Mouse (Mus musculus): ENCODE measurements at regions not wholly inside any gene's neighbourhood (a gene's known extent, or its start where the extent isn't known, plus 50 kb on each side); places are given as distances from the start of the nearest gene placed in this dataset.

GRCm38 (mm10) chr6:117094742-117095141, 73.6 kb upstream of the Cxcl12 start:
- no peaks in the 10 kb centered on the region for H3K36me3 ChIP-seq (ENCODE audit: control insufficient read depth, insufficient read depth)
- no peak overlapping the region for H3ac ChIP-seq (ENCODE audit: control insufficient read depth, insufficient read length, low read depth)
- no peaks in the 10 kb centered on the region for H3K79me3 ChIP-seq (ENCODE audit: low read depth)
- H3K79me2 ChIP-seq (ENCODE audit: control insufficient read depth, insufficient read depth), result no peaks in the 10 kb centered on the region
- H3K27me3 ChIP-seq (ENCODE audit: control insufficient read depth, insufficient read depth, insufficient read length), result peaks cover under 1% of the 10 kb centered on the region
- no peak for TF ChIP-seq MYOD1 (IDR thresholded peaks at IDR 0.05; ENCODE audit: control insufficient read depth, insufficient read length, low read depth)
- no peak for TF ChIP-seq FOSL1 (IDR thresholded peaks at IDR 0.05; ENCODE audit: insufficient read depth, low read length, poor library complexity, severe bottlenecking)
- no peak for TF ChIP-seq MAX (IDR thresholded peaks at IDR 0.05)
- no peak for TF ChIP-seq MYOG (IDR thresholded peaks at IDR 0.05; ENCODE audit: control insufficient read depth, extremely low read depth, insufficient read length)
- TF ChIP-seq CEBPB (IDR thresholded peaks at IDR 0.05; ENCODE audit: low read depth), result no peak
- no peak overlapping the region for H3K4me3 ChIP-seq (ENCODE audit: insufficient read depth, poor library complexity, severe bottlenecking)

GRCm38 (mm10) chr6:117099871-117100270, 68.5 kb upstream of the Cxcl12 start:
- no peaks in the 10 kb centered on the region for H3K79me2 ChIP-seq (ENCODE audit: control insufficient read depth, insufficient read depth)
- H3K4me3 ChIP-seq (ENCODE audit: insufficient read depth, poor library complexity, severe bottlenecking), result no peak overlapping the region
- H3K36me3 ChIP-seq (ENCODE audit: control insufficient read depth, insufficient read depth), result no peaks in the 10 kb centered on the region
- no peak overlapping the region for H3ac ChIP-seq (ENCODE audit: control insufficient read depth, insufficient read length, low read depth)
- no peak for TF ChIP-seq CEBPB (IDR thresholded peaks at IDR 0.05; ENCODE audit: low read depth)
- TF ChIP-seq MAX (IDR thresholded peaks at IDR 0.05), result no peak
- no peak for TF ChIP-seq USF1 (IDR thresholded peaks at IDR 0.05; ENCODE audit: low read depth)
- no peak for TF ChIP-seq CTCF (IDR thresholded peaks at IDR 0.05; ENCODE audit: control insufficient read depth, insufficient read depth, insufficient read length)
- no peak for TF ChIP-seq MYOG (IDR thresholded peaks at IDR 0.05; ENCODE audit: control insufficient read depth, extremely low read depth, insufficient read length)
- TF ChIP-seq MYOD1 (IDR thresholded peaks at IDR 0.05; ENCODE audit: control insufficient read depth, insufficient read length, low read depth), result no peak
- TF ChIP-seq FOSL1 (IDR thresholded peaks at IDR 0.05; ENCODE audit: insufficient read depth, low read length, poor library complexity, severe bottlenecking), result no peak
- peaks cover 12% of the 10 kb centered on the region for H3K27me3 ChIP-seq (ENCODE audit: control insufficient read depth, insufficient read depth, insufficient read length)
- H3K79me3 ChIP-seq (ENCODE audit: low read depth), result no peaks in the 10 kb centered on the region

GRCm38 (mm10) chr6:117102693-117103092, 65.6 kb upstream of the Cxcl12 start:
- no peak overlapping the region for H3K4me3 ChIP-seq (ENCODE audit: insufficient read depth, poor library complexity, severe bottlenecking)
- no peak for TF ChIP-seq MYOG (IDR thresholded peaks at IDR 0.05; ENCODE audit: control insufficient read depth, extremely low read depth, insufficient read length)
- TF ChIP-seq MAX (IDR thresholded peaks at IDR 0.05), result no peak
- TF ChIP-seq CTCF (IDR thresholded peaks at IDR 0.05; ENCODE audit: control insufficient read depth, insufficient read depth, insufficient read length), result no peak
- peaks cover 12% of the 10 kb centered on the region for H3K27me3 ChIP-seq (ENCODE audit: control insufficient read depth, insufficient read depth, insufficient read length)

GRCm38 (mm10) chr6:117104047-117104446, 64.3 kb upstream of the Cxcl12 start:
- H3K27me3 ChIP-seq (ENCODE audit: control insufficient read depth, insufficient read depth, insufficient read length), result peaks cover 12% of the 10 kb centered on the region
- H3K79me3 ChIP-seq (ENCODE audit: low read depth), result no peaks in the 10 kb centered on the region
- TF ChIP-seq USF1 (IDR thresholded peaks at IDR 0.05; ENCODE audit: low read depth), result no peak
- no peak for TF ChIP-seq MYOD1 (IDR thresholded peaks at IDR 0.05; ENCODE audit: control insufficient read depth, insufficient read length, low read depth)
- TF ChIP-seq CTCF (IDR thresholded peaks at IDR 0.05; ENCODE audit: control insufficient read depth, insufficient read depth, insufficient read length), result no peak
- H3K36me3 ChIP-seq (ENCODE audit: control insufficient read depth, insufficient read depth), result no peaks in the 10 kb centered on the region
- H3K79me2 ChIP-seq (ENCODE audit: control insufficient read depth, insufficient read depth), result no peaks in the 10 kb centered on the region
- no peak overlapping the region for H3K4me3 ChIP-seq (ENCODE audit: insufficient read depth, poor library complexity, severe bottlenecking)
- no peak overlapping the region for H3ac ChIP-seq (ENCODE audit: control insufficient read depth, insufficient read length, low read depth)

More at GRCm38 (mm10) chr6:117102693-117103092, 65.6 kb upstream of the Cxcl12 start:
- H3K79me3 ChIP-seq (ENCODE audit: low read depth), result no peaks in the 10 kb centered on the region
- H3K36me3 ChIP-seq (ENCODE audit: control insufficient read depth, insufficient read depth), result no peaks in the 10 kb centered on the region
- no peaks in the 10 kb centered on the region for H3K79me2 ChIP-seq (ENCODE audit: control insufficient read depth, insufficient read depth)
- H3ac ChIP-seq (ENCODE audit: control insufficient read depth, insufficient read length, low read depth), result no peak overlapping the region

- H3K4me3 ChIP-seq (ENCODE audit: insufficient read depth, poor library complexity, severe bottlenecking), result no peak overlapping the region
Observed at GRCm38 (mm10) chr6:117104463-117104862, 63.9 kb upstream of the Cxcl12 start.

GRCm38 (mm10) chr6:117105182-117105589, 63.1 kb upstream of the Cxcl12 start:
- Histone ChIP-seq H3K79me2 (ENCODE audit: control insufficient read depth, insufficient read depth) (no peaks in the 10 kb centered on the region), H3K36me3 (ENCODE audit: control insufficient read depth, insufficient read depth) (no peaks in the 10 kb centered on the region), H3K27me3 (ENCODE audit: control insufficient read depth, insufficient read depth, insufficient read length) (peaks cover 9% of the 10 kb centered on the region), H3K4me3 (ENCODE audit: insufficient read depth, poor library complexity, severe bottlenecking) (no peak overlapping the region), H3ac (ENCODE audit: control insufficient read depth, insufficient read length, low read depth) (no peak overlapping the region), H3K79me3 (ENCODE audit: low read depth) (no peaks in the 10 kb centered on the region)
- TF ChIP-seq USF1 (IDR thresholded peaks at IDR 0.05; ENCODE audit: low read depth) (no peak), MAX (IDR thresholded peaks at IDR 0.05) (no peak), MYOG (IDR thresholded peaks at IDR 0.05; ENCODE audit: control insufficient read depth, extremely low read depth, insufficient read length) (no peak), CTCF (IDR thresholded peaks at IDR 0.05; ENCODE audit: control insufficient read depth, insufficient read depth, insufficient read length) (no peak), MYOD1 (IDR thresholded peaks at IDR 0.05; ENCODE audit: control insufficient read depth, insufficient read length, low read depth) (no peak), CEBPB (IDR thresholded peaks at IDR 0.05; ENCODE audit: low read depth) (no peak), FOSL1 (IDR thresholded peaks at IDR 0.05; ENCODE audit: insufficient read depth, low read length, poor library complexity, severe bottlenecking) (no peak)

More at GRCm38 (mm10) chr6:117104463-117104862, 63.9 kb upstream of the Cxcl12 start:
- H3K79me2 ChIP-seq (ENCODE audit: control insufficient read depth, insufficient read depth), result no peaks in the 10 kb centered on the region
- H3K79me3 ChIP-seq (ENCODE audit: low read depth), result no peaks in the 10 kb centered on the region
- H3K27me3 ChIP-seq (ENCODE audit: control insufficient read depth, insufficient read depth, insufficient read length), result peaks cover 12% of the 10 kb centered on the region
- no peak overlapping the region for H3ac ChIP-seq (ENCODE audit: control insufficient read depth, insufficient read length, low read depth)
- no peaks in the 10 kb centered on the region for H3K36me3 ChIP-seq (ENCODE audit: control insufficient read depth, insufficient read depth)
- TF ChIP-seq MYOG (IDR thresholded peaks at IDR 0.05; ENCODE audit: control insufficient read depth, extremely low read depth, insufficient read length) (no peak), CEBPB (IDR thresholded peaks at IDR 0.05; ENCODE audit: low read depth) (no peak), USF1 (IDR thresholded peaks at IDR 0.05; ENCODE audit: low read depth) (no peak), FOSL1 (IDR thresholded peaks at IDR 0.05; ENCODE audit: insufficient read depth, low read length, poor library complexity, severe bottlenecking) (no peak), MAX (IDR thresholded peaks at IDR 0.05) (no peak), MYOD1 (IDR thresholded peaks at IDR 0.05; ENCODE audit: control insufficient read depth, insufficient read length, low read depth) (no peak), CTCF (IDR thresholded peaks at IDR 0.05; ENCODE audit: control insufficient read depth, insufficient read depth, insufficient read length) (no peak)
